Comparison of ENCODE assay signal across 25 mouse cellular contexts in genomic region chr7:79034521-79034920, GRCm38 (mm10). TPM values are rescaled to one million over a fixed set of nuclear protein-coding genes. Genes with fewer than 3 reads are reported as not detected.
DNase-seq lines count a peak whose midpoint lies in the region; ATAC-seq and TF ChIP-seq lines count a peak whose summit lies in the region.
"Had no signal": no experiment of that assay in that cellular context is flagged by ENCODE, and none has a peak within 500 bp of the region (broad histone marks: within the 10 kb centered on the region; RNA-seq: fewer than 3 reads in every experiment).

No protein-coding gene starts in this region.

- no peak overlapping the region for H3K4me3 ChIP-seq in heart, embryonic 12.5 days
- H3K4me3 ChIP-seq in heart, adult 2 months, result no peak overlapping the region
- H3K4me3 ChIP-seq in heart, embryonic 15.5 days, result no peak overlapping the region
- no peak overlapping the region for H3K4me3 ChIP-seq in hindbrain, embryonic 16.5 days (ENCODE audit: low read length)
- H3K4me3 ChIP-seq: gastrocnemius, adult 2 months; hindbrain, embryonic 12.5 days; hindbrain, embryonic 15.5 days; intestine, embryonic 15.5 days; kidney, embryonic 15.5 days had no signal

- TF ChIP-seq CTCF in heart, adult 2 months (IDR thresholded peaks at IDR 0.05), result no peak

- 0 out of 2 replicates have a peak, but pooled peaks cover 4% of the 10 kb centered on the region for H3K9me3 ChIP-seq in heart, embryonic 12.5 days (replicated peaks)
- H3K9me3 ChIP-seq in heart, embryonic 15.5 days (replicated peaks), result no peaks in the 10 kb centered on the region
- H3K9me3 ChIP-seq in hindbrain, embryonic 16.5 days (ENCODE audit: control insufficient read depth, low read length), result no peaks in the 10 kb centered on the region
- H3K9me3 ChIP-seq: hindbrain, embryonic 15.5 days; intestine, embryonic 15.5 days; kidney, embryonic 15.5 days had no signal

- no peaks in the 10 kb centered on the region for H3K36me3 ChIP-seq in heart, embryonic 12.5 days
- no peaks in the 10 kb centered on the region for H3K36me3 ChIP-seq in heart, adult 2 months (ENCODE audit: control insufficient read depth, insufficient read depth, low read length)
- no peaks in the 10 kb centered on the region for H3K36me3 ChIP-seq in heart, embryonic 15.5 days
- H3K36me3 ChIP-seq in hindbrain, embryonic 16.5 days (ENCODE audit: control insufficient read depth, insufficient read depth, low read length), result no peaks in the 10 kb centered on the region
- H3K36me3 ChIP-seq: hindbrain, embryonic 12.5 days; hindbrain, embryonic 15.5 days; intestine, embryonic 15.5 days; kidney, embryonic 15.5 days had no signal

- no peak for TF ChIP-seq POLR2A in heart, adult 2 months (IDR thresholded peaks at IDR 0.05; ENCODE audit: insufficient read depth, low read depth, low read length)

- WGBS in heart, embryonic 12.5 days, result 49% methylated on average over 2 of the region's 2 CpGs
- 67% methylated on average over 2 of the region's 2 CpGs for WGBS in heart, adult 2 months
- 55% methylated on average over 2 of the region's 2 CpGs for WGBS in heart, embryonic 15.5 days
- WGBS in hindbrain, embryonic 16.5 days, result 85% methylated on average over 2 of the region's 2 CpGs

- DNase-seq in heart, adult 11 months, result peak; percentile 45
- DNase-seq in heart, adult 9 months (ENCODE audit: low spot score in 2 of 2), result no peak
- no peak for DNase-seq in heart, adult 2 months
- no peak for DNase-seq in heart, postnatal 36 days
- DNase-seq: adrenal gland, adult 8-10 months; adrenal gland, postnatal 25 days; cerebellum, adult 18-20 months; cerebellum, adult 9-10 months; cerebellum, postnatal 14 days; forebrain, postnatal 0 days; gastrocnemius, adult 2 months; gastrocnemius, postnatal 14 days; kidney, adult 11 months; kidney, adult 8-10 months had no signal

- no peak overlapping the region for H3K4me2 ChIP-seq in heart, embryonic 12.5 days
- H3K4me2 ChIP-seq in heart, embryonic 15.5 days, result no peak overlapping the region
- H3K4me2 ChIP-seq in hindbrain, embryonic 16.5 days (ENCODE audit: low read length), result no peak overlapping the region
- H3K4me2 ChIP-seq: hindbrain, embryonic 12.5 days; hindbrain, embryonic 15.5 days; intestine, embryonic 15.5 days; kidney, embryonic 15.5 days had no signal

- TF ChIP-seq EP300 in heart, adult 2 months (IDR thresholded peaks at IDR 0.05; ENCODE audit: insufficient read depth, low read depth, low read length), result no peak

- no peaks in the 10 kb centered on the region for H3K79me2 ChIP-seq in heart, adult 2 months (replicated peaks; ENCODE audit: control insufficient read depth, insufficient read depth, low read length)

- intact Hi-C loops in heart, adult 2 months (cut with DNase I), result no loop called here
- intact Hi-C loops in heart, postnatal 36 days (cut with DNase I), result no loop called here

- H3K4me1 ChIP-seq in heart, embryonic 12.5 days (replicated peaks), result peaks cover 22% of the 10 kb centered on the region
- H3K4me1 ChIP-seq in heart, adult 2 months (ENCODE audit: control insufficient read depth, insufficient read depth, low read length), result no peaks in the 10 kb centered on the region
- peaks cover 16% of the 10 kb centered on the region for H3K4me1 ChIP-seq in heart, embryonic 15.5 days (replicated peaks)
- H3K4me1 ChIP-seq in hindbrain, embryonic 16.5 days (ENCODE audit: control insufficient read depth, insufficient read depth, low read depth, low read length), result no peaks in the 10 kb centered on the region
- H3K4me1 ChIP-seq: hindbrain, embryonic 12.5 days; hindbrain, embryonic 15.5 days; intestine, embryonic 15.5 days; kidney, embryonic 15.5 days had no signal

- no peaks in the 10 kb centered on the region for H3K27me3 ChIP-seq in heart, embryonic 12.5 days (replicated peaks)
- H3K27me3 ChIP-seq in heart, adult 2 months (ENCODE audit: control insufficient read depth, insufficient read depth, low read length), result no peaks in the 10 kb centered on the region
- H3K27me3 ChIP-seq in heart, embryonic 15.5 days, result no peaks in the 10 kb centered on the region
- H3K27me3 ChIP-seq in hindbrain, embryonic 16.5 days (replicated peaks; ENCODE audit: control insufficient read depth, insufficient read depth, low read length), result no peaks in the 10 kb centered on the region
- H3K27me3 ChIP-seq: hindbrain, embryonic 12.5 days; hindbrain, embryonic 15.5 days; intestine, embryonic 15.5 days; kidney, embryonic 15.5 days had no signal

- H3K9ac ChIP-seq in heart, embryonic 12.5 days, result no peak overlapping the region
- H3K9ac ChIP-seq in heart, adult 2 months (ENCODE audit: low read depth, low read length), result no peak overlapping the region
- H3K9ac ChIP-seq in heart, embryonic 15.5 days, result no peak overlapping the region
- no peak overlapping the region for H3K9ac ChIP-seq in hindbrain, embryonic 16.5 days (ENCODE audit: low read depth, low read length)
- H3K9ac ChIP-seq: forebrain, postnatal 0 days; hindbrain, embryonic 12.5 days; hindbrain, embryonic 15.5 days; intestine, embryonic 15.5 days; kidney, embryonic 15.5 days had no signal

- ATAC-seq in heart, embryonic 12.5 days (ENCODE audit: insufficient number of reproducible peaks, low FRiP score), result peak; percentile 48
- ATAC-seq in heart, embryonic 15.5 days (replicated peaks; ENCODE audit: insufficient number of reproducible peaks, insufficient read depth, low FRiP score, low read depth), result peak; percentile 79
- no peak for ATAC-seq in erythroblast, adult 5-6 weeks (replicated peaks; ENCODE audit: low FRiP score, poor library complexity, severe bottlenecking)
- ATAC-seq in hindbrain, embryonic 16.5 days, result no peak
- ATAC-seq: activated CD4-positive, CD25-positive, alpha-beta regulatory T cell, adult 4 months; forebrain, embryonic 14.5 days; forebrain, postnatal 0 days; intestine, embryonic 15.5 days had no signal

- peak overlapping the region; percentile 74 for H3K27ac ChIP-seq in heart, embryonic 12.5 days (ENCODE audit: poor library complexity, severe bottlenecking)
- no peak overlapping the region for H3K27ac ChIP-seq in heart, adult 2 months
- H3K27ac ChIP-seq in heart, embryonic 15.5 days, result peak overlapping the region; percentile 66
- H3K27ac ChIP-seq in hindbrain, embryonic 16.5 days (ENCODE audit: low read depth, low read length), result no peak overlapping the region
- H3K27ac ChIP-seq: gastrocnemius, adult 2 months; hindbrain, embryonic 12.5 days; hindbrain, embryonic 15.5 days; intestine, embryonic 15.5 days; kidney, embryonic 15.5 days had no signal

RNA-seq across cellular contexts. Expression of gene Acan, which starts 18.8 kb away (rescaled TPM):
- 0.60 and 0.94 TPM in 2 replicates for polyA plus RNA-seq in heart, embryonic 12.5 days (2016; fragmentation: Nextera tagmentation; extraction: Ambion mirVana)
- total RNA-seq in heart, adult 2 months (2021), result under 1 TPM; 0.11 to 0.26 TPM
- 0.32 and 0.61 TPM in 2 replicates for polyA plus RNA-seq in heart, adult 2 months (2012; rRNA removed)
- polyA plus RNA-seq in heart, embryonic 15.5 days (2015; fragmentation: Nextera tagmentation; extraction: Ambion mirVana), result 2.7 and 4.7 TPM in 2 replicates
- under 1 TPM; 0.14 to 0.19 TPM for total RNA-seq in heart, postnatal 36 days (2021)
- total RNA-seq in erythroblast, adult 5-6 weeks (2015; ENCODE audit: low replicate concordance), result not detected in 2 replicates
- total RNA-seq in erythroblast, adult 5-6 weeks (2017; ENCODE audit: low replicate concordance), result not detected in 2 replicates
- polyA plus RNA-seq in hindbrain, embryonic 16.5 days (2015; fragmentation: Nextera tagmentation; extraction: Ambion mirVana), result 0.36 and 1.5 TPM in 2 replicates
- total RNA-seq: hematopoietic stem cell, adult 5-6 weeks had no signal
- polyA plus RNA-seq: activated CD4-positive, CD25-positive, alpha-beta regulatory T cell, adult 4 months had no signal

Comparison
In these comparisons a context has a peak if more than half of its experiments do, and no peak if none do; other contexts are left out.
1. H3K27ac ChIP-seq: peak in heart, embryonic 12.5 days (single experiment) and heart, embryonic 15.5 days (single experiment); none in heart, adult 2 months (single experiment) and hindbrain, embryonic 16.5 days (single experiment).
2. ATAC-seq: peak in heart, embryonic 12.5 days (single experiment) and heart, embryonic 15.5 days (single experiment); none in erythroblast, adult 5-6 weeks (single experiment) and hindbrain, embryonic 16.5 days (single experiment).